Mouse (Mus musculus) erythroblast, embryonic 14.5 days (primary cell): Measurements from ENCODE around the gene Pfdn6.

ENCODE experiments used
- GATA1 ChIP-seq: IDR thresholded peaks from 2 replicates; pipeline ENCODE4 v1.6.1; 2012; ENCODE audit warnings: low read length, inconsistent platforms, mixed read lengths
- TAL1 ChIP-seq: IDR thresholded peaks from 3 replicates; pipeline ENCODE4 v1.6.1; 2012; ENCODE audit warnings: low read length, inconsistent platforms, mixed read lengths

DNA sequence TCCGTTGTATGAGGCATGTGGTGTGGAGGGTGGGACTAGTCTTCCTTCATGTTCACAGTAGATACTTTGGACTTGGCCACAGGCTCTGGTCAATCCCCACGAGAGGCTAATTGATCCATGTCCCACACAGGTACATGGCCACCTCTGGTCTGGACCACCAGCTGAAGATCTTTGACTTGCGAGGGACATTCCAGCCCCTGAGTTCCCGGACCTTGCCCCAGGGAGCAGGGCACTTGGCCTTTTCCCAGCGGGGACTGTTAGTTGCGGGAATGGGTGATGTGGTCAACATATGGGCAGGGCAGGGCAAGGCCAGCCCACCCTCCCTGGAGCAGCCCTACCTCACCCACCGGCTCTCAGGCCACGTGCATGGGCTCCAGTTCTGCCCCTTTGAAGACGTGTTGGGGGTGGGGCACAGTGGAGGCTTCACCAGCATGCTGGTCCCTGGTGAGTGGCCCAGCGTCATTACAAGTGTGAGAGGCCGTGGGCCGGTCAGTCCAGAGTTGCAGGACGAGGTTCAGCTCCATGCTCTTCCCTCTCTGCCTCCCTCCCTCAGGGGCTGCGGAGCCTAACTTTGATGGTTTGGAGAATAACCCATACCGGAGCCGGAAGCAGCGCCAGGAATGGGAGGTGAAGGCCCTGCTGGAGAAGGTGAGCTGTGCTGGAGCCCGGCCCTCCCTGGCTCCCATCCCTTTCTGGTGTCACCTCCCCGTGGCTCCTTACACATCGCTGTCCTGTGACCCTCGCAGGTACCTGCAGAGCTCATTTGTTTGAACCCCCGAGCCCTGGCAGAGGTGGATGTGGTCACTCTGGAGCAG, 8.2 kb upstream of the Pfdn6 start:
- TF ChIP-seq GATA1 (no peak), TAL1 (no peak)
